In genomic region chr5:21736046-21736445, GRCm38 (mm10) we compare ENCODE assay signal across 11 mouse cellular contexts. TPM values are rescaled to one million over a fixed set of nuclear protein-coding genes. Genes with fewer than 3 reads are reported as not detected.
DNase-seq lines count a peak whose midpoint lies in the region; ATAC-seq and TF ChIP-seq lines count a peak whose summit lies in the region.
"Had no signal": no experiment of that assay in that cellular context is flagged by ENCODE, and none has a peak within 500 bp of the region (broad histone marks: within the 10 kb centered on the region; RNA-seq: fewer than 3 reads in every experiment).

No protein-coding gene starts in this region.

- H3K36me3 ChIP-seq in ES-Bruce4 (ENCODE audit: control insufficient read depth, insufficient read depth, low read length, poor library complexity, severe bottlenecking) = peaks cover 4% of the 10 kb centered on the region; the same call in 1 of the 2 replicates

- ATAC-seq in activated CD4-positive, CD25-positive, alpha-beta regulatory T cell, adult 4 months = no peak

- H3K9me3 ChIP-seq in ES-Bruce4 (replicated peaks; ENCODE audit: control insufficient read depth, insufficient read depth, low read length, poor library complexity, severe bottlenecking) = no peaks in the 10 kb centered on the region
- H3K9me3 ChIP-seq: embryonic facial prominence, embryonic 15.5 days; heart, embryonic 15.5 days; hindbrain, embryonic 10.5 days had no signal

- no peaks in the 10 kb centered on the region for H3K27me3 ChIP-seq in ES-Bruce4 (ENCODE audit: control insufficient read depth, insufficient read depth, low read length, poor library complexity, severe bottlenecking)
- H3K27me3 ChIP-seq: embryonic facial prominence, embryonic 15.5 days; heart, embryonic 15.5 days had no signal

- no peak for TF ChIP-seq EP300 in ES-Bruce4 (IDR thresholded peaks at IDR 0.05; ENCODE audit: insufficient read depth, low read depth, low read length)

- no peak for TF ChIP-seq POLR2A in ES-Bruce4 (IDR thresholded peaks at IDR 0.05; ENCODE audit: insufficient read depth, low read length)

- TF ChIP-seq CTCF in layer of hippocampus, adult 2 months (conservative IDR thresholded peaks at IDR 0.05) = no peak
- no peak for TF ChIP-seq CTCF in ES-Bruce4 (IDR thresholded peaks at IDR 0.05; ENCODE audit: low read depth, low read length)

- no peak overlapping the region for H3K4me3 ChIP-seq in layer of hippocampus, adult 2 months
- H3K4me3 ChIP-seq in ES-Bruce4 (ENCODE audit: low read depth, low read length) = no peak overlapping the region

- no peak for DNase-seq in layer of hippocampus, adult 2 months (ENCODE audit: low spot score in 2 of 2)
- no peak for DNase-seq in layer of hippocampus, adult 9-11 months
- DNase-seq in A20 (ENCODE audit: low read depth, low spot score) = peak; percentile 13
- peak; percentile 16 for DNase-seq in induced T-regulatory cell, adult 2 months (ENCODE audit: low read depth)
- DNase-seq in adrenal gland, adult 8-10 months = no peak

- peaks cover 3% of the 10 kb centered on the region for H3K4me1 ChIP-seq in ES-Bruce4 (ENCODE audit: control insufficient read depth, insufficient read depth, low read length)

- H3K9ac ChIP-seq in ES-Bruce4 (ENCODE audit: low read depth, poor library complexity, severe bottlenecking) = 0 out of 2 replicates have a peak overlapping the region, but pooled peaks have one; percentile 23
- H3K9ac ChIP-seq: embryonic facial prominence, embryonic 15.5 days; hindbrain, embryonic 14.5 days had no signal

- H3K27ac ChIP-seq in layer of hippocampus, adult 2 months = peak overlapping the region; percentile 93; the same call in 1 of the 2 replicates
- peak overlapping the region; percentile 57 for H3K27ac ChIP-seq in ES-Bruce4 (ENCODE audit: insufficient read depth, low read length)
- H3K27ac ChIP-seq: embryonic facial prominence, embryonic 15.5 days; heart, embryonic 15.5 days; hindbrain, embryonic 10.5 days; hindbrain, embryonic 14.5 days had no signal

RNA-seq across cellular contexts. Expression of gene Pmpcb, which starts 0.9 kb away (rescaled TPM):
- 10 to 100 TPM; 72.9 to 73.9 TPM for total RNA-seq in layer of hippocampus, adult 2 months (2021)
- 107 and 111 TPM in 2 replicates for polyA plus RNA-seq in ES-Bruce4 (2011; ENCODE audit: insufficient read depth, insufficient read length, low read depth, missing spikeins)
- polyA plus RNA-seq in activated CD4-positive, CD25-positive, alpha-beta regulatory T cell, adult 4 months (2017; shearing (Covaris generic)) = 10 to 100 TPM; 69.6 to 84.4 TPM
- total RNA-seq in adrenal gland, adult 8-10 months (2022) = 100 to 1,000 TPM; 215 to 293 (median 236) TPM

RNA-seq across cellular contexts. Expression of gene Napepld, which starts 34.9 kb away (rescaled TPM):
- total RNA-seq in layer of hippocampus, adult 2 months (2021) = 10 to 100 TPM; 28.4 to 34.7 TPM
- polyA plus RNA-seq in ES-Bruce4 (2011; ENCODE audit: insufficient read depth, insufficient read length, low read depth, missing spikeins) = 6.4 and 7.0 TPM in 2 replicates
- 1 to 10 TPM; 2.4 to 4.3 TPM for polyA plus RNA-seq in activated CD4-positive, CD25-positive, alpha-beta regulatory T cell, adult 4 months (2017; shearing (Covaris generic))
- total RNA-seq in adrenal gland, adult 8-10 months (2022) = 10 to 100 TPM; 43.1 to 64.5 (median 46.1) TPM

RNA-seq across cellular contexts. Expression of gene Dnajc2, which starts 49.0 kb away (rescaled TPM):
- 10 to 100 TPM; 28.0 to 34.1 TPM for total RNA-seq in layer of hippocampus, adult 2 months (2021)
- polyA plus RNA-seq in ES-Bruce4 (2011; ENCODE audit: insufficient read depth, insufficient read length, low read depth, missing spikeins) = 113 and 119 TPM in 2 replicates
- 10 to 100 TPM; 44.5 to 47.0 TPM for polyA plus RNA-seq in activated CD4-positive, CD25-positive, alpha-beta regulatory T cell, adult 4 months (2017; shearing (Covaris generic))
- total RNA-seq in adrenal gland, adult 8-10 months (2022) = 10 to 100 TPM; 25.4 to 31.8 (median 30.2) TPM

RNA-seq across cellular contexts. Expression of gene Psmc2, which starts 49.0 kb away (rescaled TPM):
- 100 to 1,000 TPM; 116 to 118 TPM for total RNA-seq in layer of hippocampus, adult 2 months (2021)
- polyA plus RNA-seq in ES-Bruce4 (2011; ENCODE audit: insufficient read depth, insufficient read length, low read depth, missing spikeins) = 137 TPM in 2 replicates
- 100 to 1,000 TPM; 141 to 161 TPM for polyA plus RNA-seq in activated CD4-positive, CD25-positive, alpha-beta regulatory T cell, adult 4 months (2017; shearing (Covaris generic))
- total RNA-seq in adrenal gland, adult 8-10 months (2022) = 100 to 1,000 TPM; 127 to 153 (median 141) TPM

Comparison
In these comparisons a context has a peak if more than half of its experiments do, and no peak if none do; other contexts are left out.
1. DNase-seq: peak in A20 (single experiment) and induced T-regulatory cell, adult 2 months (single experiment); none in layer of hippocampus, adult 2 months (0 of 2), layer of hippocampus, adult 9-11 months (single experiment) and adrenal gland, adult 8-10 months (single experiment).